Mouse (Mus musculus): ENCODE results near the gene Sh2d6.

DNA sequence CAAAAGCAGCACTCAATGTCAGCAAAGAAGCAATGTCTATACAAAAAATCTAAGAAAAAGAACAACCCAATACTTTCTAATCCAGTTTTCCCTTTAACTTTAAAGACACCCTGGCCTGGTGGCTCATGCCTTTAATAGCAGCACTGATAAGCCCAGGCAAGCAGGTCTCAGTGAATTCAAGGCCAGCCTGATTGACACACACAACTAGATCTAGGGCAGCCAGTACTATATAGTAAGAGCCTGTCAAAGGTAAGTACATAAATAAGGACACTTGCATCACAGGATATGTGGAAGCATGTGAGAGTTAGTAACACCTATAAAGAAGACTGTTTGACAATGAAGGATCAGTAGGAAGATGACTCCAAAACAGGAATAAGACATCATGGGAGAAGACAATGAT is 32.0 kb downstream of the Sh2d6 start:
- TF ChIP-seq CTCF (IDR thresholded peaks at IDR 0.05; ENCODE audit: borderline replicate concordance, control insufficient read depth, extremely low read depth, insufficient read depth, low read length, poor library complexity) (no peak), POLR2A (IDR thresholded peaks at IDR 0.05; ENCODE audit: control insufficient read depth, extremely low read depth, insufficient read depth, low read length, poor library complexity) (no peak)

Measured in thymus, adult 2 months (tissue).